Mouse (Mus musculus): ENCODE data around the gene Drc7. TPM values are rescaled to one million over a fixed set of nuclear protein-coding genes. Genes with fewer than 3 reads are reported as not detected.

Gene Drc7
- polyA plus RNA-seq, 1 experiment from 2014 or later, result 0.61 TPM

- no peak overlapping the region for H3K4me2 ChIP-seq
- no peak overlapping the region for H3K27ac ChIP-seq
- no peak overlapping the region for H3K9ac ChIP-seq
- H3K4me3 ChIP-seq, result no peak overlapping the region
- 50% methylated on average over 7 of the region's 7 CpGs for WGBS
- H3K27me3 ChIP-seq, result no peaks in the 10 kb centered on the region
- peak; percentile 74; the same call in 1 of the 2 replicates for ATAC-seq (ENCODE audit: borderline replicate concordance, extremely low read depth, low FRiP score, low TSS enrichment)
- H3K9me3 ChIP-seq, result no peaks in the 10 kb centered on the region
- no peaks in the 10 kb centered on the region for H3K4me1 ChIP-seq
- no peaks in the 10 kb centered on the region for H3K36me3 ChIP-seq
These were observed 17.6 kb upstream of the Drc7 start for GRCm38 (mm10) chr8:95037106-95037925.

DNA sequence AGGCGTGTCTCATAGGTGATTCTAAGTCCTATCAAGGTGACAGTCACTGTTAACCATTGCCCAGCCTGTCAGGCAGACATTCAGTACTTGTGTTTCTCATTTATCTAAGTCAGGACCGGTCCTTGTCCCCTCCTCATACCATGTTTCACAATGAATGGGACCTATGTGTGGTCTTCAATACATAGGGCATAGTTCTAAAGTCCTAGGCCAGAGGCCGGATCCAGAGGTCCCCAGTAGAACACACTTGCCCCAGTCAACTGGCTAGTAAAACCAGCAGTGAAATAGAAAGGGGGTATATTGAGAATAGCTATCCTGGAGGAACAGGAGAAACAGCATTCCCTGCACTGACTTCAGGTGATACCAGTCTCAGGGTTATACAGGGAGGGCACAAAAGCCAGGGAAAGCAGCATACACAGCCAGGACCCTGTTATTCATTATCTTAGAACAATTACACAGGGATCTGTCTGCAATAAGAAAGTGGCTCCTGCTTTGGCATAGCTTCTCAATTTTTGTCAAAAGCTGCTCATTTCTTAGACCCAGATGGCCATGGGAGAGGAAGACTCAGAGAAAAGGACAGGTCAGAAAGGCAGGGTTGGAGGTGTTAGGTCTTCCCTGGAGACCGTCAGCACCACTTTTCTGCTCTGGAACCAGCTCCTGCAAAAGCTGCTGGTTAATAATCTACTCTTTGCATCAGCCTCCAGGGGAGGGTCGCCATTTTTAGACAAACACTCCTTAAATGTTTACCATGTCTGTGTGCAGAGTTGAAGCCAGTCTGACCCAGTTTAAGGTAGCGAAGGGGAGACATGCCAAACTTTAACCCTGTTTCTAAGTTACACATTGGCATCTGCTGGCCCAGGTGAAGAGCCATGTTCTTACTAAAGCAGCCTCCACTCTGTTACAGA lies 12.8 kb upstream of the Drc7 start:
- WGBS, result 46% methylated on average over 6 of the region's 6 CpGs
- no peak overlapping the region for H3K4me3 ChIP-seq
- H3K4me1 ChIP-seq, result peaks cover 10% of the 10 kb centered on the region; the same call in 1 of the 2 replicates
- ATAC-seq (ENCODE audit: borderline replicate concordance, extremely low read depth, low FRiP score, low TSS enrichment), result peak; percentile 76; the same call in 1 of the 2 replicates
- H3K27me3 ChIP-seq, result no peaks in the 10 kb centered on the region
- H3K36me3 ChIP-seq, result no peaks in the 10 kb centered on the region
- no peaks in the 10 kb centered on the region for H3K9me3 ChIP-seq
- no peak overlapping the region for H3K9ac ChIP-seq
- H3K4me2 ChIP-seq, result peak overlapping the region; percentile 16; the same call in 1 of the 2 replicates
- H3K27ac ChIP-seq, result peak overlapping the region; percentile 85

DNA sequence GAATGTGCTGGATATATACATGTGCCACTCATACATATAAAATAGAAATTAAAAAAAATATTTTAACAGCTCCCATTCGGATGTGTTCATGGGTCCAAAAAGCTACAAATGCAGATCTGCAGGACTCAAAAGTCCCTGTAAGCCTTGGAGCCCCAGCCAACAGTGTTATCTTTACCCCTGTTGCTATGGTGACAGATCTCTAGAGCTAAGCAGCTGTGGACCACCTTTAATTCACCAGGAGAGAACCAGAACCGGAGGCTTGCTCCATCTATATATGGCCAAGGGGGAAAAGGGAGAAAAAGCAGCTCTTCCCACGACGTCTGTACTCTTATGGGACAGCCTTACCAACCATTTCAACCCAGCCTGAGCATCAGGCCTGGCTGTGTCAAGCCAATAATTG lies 10.1 kb upstream of the Drc7 start:
- 53% methylated on average over 4 of the region's 4 CpGs for WGBS

DNA sequence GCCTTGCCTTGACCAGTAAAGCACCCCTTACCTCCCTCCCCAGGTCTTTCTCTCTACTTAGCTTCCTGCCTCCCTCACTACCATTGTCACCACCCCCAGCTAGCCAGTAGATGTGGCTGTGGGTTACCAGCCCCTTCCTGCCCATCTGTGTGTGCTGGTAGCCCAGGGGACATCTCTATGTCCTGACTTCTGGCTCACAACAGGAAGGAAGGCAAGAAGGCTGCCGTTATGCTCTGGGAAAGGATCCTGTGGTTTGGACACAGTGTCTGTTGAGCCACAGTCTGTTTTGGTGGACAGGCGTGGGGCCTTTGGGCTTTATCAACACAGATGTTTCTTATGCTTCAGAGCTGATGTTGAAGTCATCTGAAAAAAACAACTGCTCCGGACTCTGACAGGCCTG lies 7.9 kb upstream of the Drc7 start:
- H3K9me3 ChIP-seq, result no peaks in the 10 kb centered on the region
- no peak overlapping the region for H3K9ac ChIP-seq
- no peak for ATAC-seq (ENCODE audit: borderline replicate concordance, extremely low read depth, low FRiP score, low TSS enrichment)
- H3K27ac ChIP-seq, result no peak overlapping the region
- H3K36me3 ChIP-seq, result no peaks in the 10 kb centered on the region
- 67% methylated on average over 3 of the region's 3 CpGs for WGBS
- H3K4me2 ChIP-seq, result no peak overlapping the region
- H3K4me1 ChIP-seq, result peaks cover 10% of the 10 kb centered on the region; the same call in 1 of the 2 replicates
- no peaks in the 10 kb centered on the region for H3K27me3 ChIP-seq
- H3K4me3 ChIP-seq, result no peak overlapping the region

More for the DNA sequence above, 10.1 kb upstream of the Drc7 start:
- H3K9ac ChIP-seq, result no peak overlapping the region
- no peak overlapping the region for H3K27ac ChIP-seq
- H3K4me2 ChIP-seq, result no peak overlapping the region
- no peak overlapping the region for H3K4me3 ChIP-seq
- H3K36me3 ChIP-seq, result no peaks in the 10 kb centered on the region
- ATAC-seq (ENCODE audit: borderline replicate concordance, extremely low read depth, low FRiP score, low TSS enrichment), result no peak
- H3K27me3 ChIP-seq, result no peaks in the 10 kb centered on the region
- no peaks in the 10 kb centered on the region for H3K9me3 ChIP-seq
- H3K4me1 ChIP-seq, result peaks cover 10% of the 10 kb centered on the region; the same call in 1 of the 2 replicates

DNA sequence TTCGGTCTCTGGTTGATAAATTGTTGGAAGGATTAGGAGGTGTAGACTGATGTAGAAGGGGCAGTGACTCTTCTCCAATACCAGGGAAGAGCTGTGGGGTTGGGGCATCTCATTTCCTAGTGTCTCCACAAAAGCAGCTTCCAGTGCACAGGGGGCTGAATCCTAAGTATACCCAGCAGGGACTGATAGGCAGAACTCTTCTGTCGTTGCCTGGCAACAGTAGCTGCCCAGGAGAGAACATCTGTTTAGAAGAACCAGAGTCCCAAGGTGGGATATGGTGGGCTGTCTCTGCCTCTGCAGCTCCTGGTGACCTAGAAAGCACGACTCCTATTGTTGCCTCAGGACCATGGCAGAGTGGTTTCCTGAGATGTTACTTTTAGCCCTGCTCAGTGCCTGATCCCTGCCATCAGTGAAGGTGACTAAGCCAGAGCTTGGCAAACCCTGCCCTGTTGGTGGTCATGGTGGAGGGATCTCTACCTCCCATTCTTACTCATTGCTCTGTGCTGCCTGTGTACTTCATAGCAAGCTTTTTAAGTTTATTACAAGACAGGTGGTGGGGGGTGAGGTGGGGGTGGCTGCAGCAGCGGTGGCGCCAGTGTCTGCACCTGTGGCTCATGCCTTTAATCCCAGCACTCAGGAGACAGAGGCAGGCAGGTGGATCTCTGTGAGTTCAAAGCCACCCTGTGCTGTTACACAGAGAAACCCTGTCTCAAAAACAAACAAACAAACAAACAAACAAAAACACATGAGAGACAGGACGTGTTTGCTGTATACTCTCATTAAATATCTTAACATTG lies 6.8 kb upstream of the Drc7 start:
- H3K4me3 ChIP-seq, result no peak overlapping the region
- peaks cover 5% of the 10 kb centered on the region; the same call in 1 of the 2 replicates for H3K4me1 ChIP-seq
- H3K27me3 ChIP-seq, result no peaks in the 10 kb centered on the region
- no peak overlapping the region for H3K27ac ChIP-seq
- H3K4me2 ChIP-seq, result no peak overlapping the region
- H3K9me3 ChIP-seq, result no peaks in the 10 kb centered on the region
- WGBS, result 64% methylated on average over 6 of the region's 6 CpGs
- no peak for ATAC-seq (ENCODE audit: borderline replicate concordance, extremely low read depth, low FRiP score, low TSS enrichment)
- H3K36me3 ChIP-seq, result no peaks in the 10 kb centered on the region
- H3K9ac ChIP-seq, result no peak overlapping the region

- Histone ChIP-seq H3K4me1 (0 out of 2 replicates have a peak, but pooled peaks cover under 1% of the 10 kb centered on the region), H3K36me3 (no peaks in the 10 kb centered on the region), H3K4me3 (no peak overlapping the region), H3K27me3 (no peaks in the 10 kb centered on the region), H3K27ac (no peak overlapping the region), H3K9me3 (no peaks in the 10 kb centered on the region), H3K4me2 (no peak overlapping the region), H3K9ac (no peak overlapping the region)
- no peak for ATAC-seq (ENCODE audit: borderline replicate concordance, extremely low read depth, low FRiP score, low TSS enrichment)
- 65% methylated on average over 2 of the region's 2 CpGs for WGBS
These were observed 5.3 kb upstream of the Drc7 start for GRCm38 (mm10) chr8:95049636-95050035.

- Histone ChIP-seq H3K27ac (no peak overlapping the region), H3K9ac (no peak overlapping the region), H3K27me3 (no peaks in the 10 kb centered on the region), H3K4me3 (no peak overlapping the region), H3K9me3 (no peaks in the 10 kb centered on the region), H3K4me2 (no peak overlapping the region), H3K4me1 (no peaks in the 10 kb centered on the region), H3K36me3 (no peaks in the 10 kb centered on the region)
- ATAC-seq (ENCODE audit: borderline replicate concordance, extremely low read depth, low FRiP score, low TSS enrichment), result no peak
- 59% methylated on average over 6 of the region's 6 CpGs for WGBS
These were observed 465 bp upstream of the Drc7 start for GRCm38 (mm10) chr8:95054438-95054837.

DNA sequence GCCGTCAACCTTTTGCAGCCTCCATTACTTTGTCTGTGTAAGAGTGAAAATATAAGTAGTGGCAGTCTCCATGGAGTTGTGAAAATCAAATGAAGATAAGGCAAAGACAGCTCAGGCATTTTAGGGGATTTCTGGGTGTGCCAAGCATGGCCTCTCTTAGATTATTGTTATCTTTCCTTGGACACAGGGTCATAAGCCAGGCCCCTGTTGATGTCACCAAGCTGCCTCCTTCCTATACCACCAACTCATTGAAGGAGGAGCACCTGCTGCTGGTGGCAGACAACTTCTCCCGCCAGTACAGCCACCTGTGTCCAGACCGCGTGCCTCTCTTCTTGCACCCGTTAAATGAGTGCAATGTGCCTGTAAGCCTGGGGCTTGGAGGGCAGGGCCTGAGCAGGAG lies 1.5 kb downstream of the Drc7 start:
- Histone ChIP-seq H3K27ac (no peak overlapping the region), H3K9me3 (no peaks in the 10 kb centered on the region), H3K4me3 (no peak overlapping the region), H3K27me3 (no peaks in the 10 kb centered on the region), H3K4me2 (no peak overlapping the region), H3K36me3 (no peaks in the 10 kb centered on the region), H3K4me1 (no peaks in the 10 kb centered on the region), H3K9ac (no peak overlapping the region)
- ATAC-seq (ENCODE audit: borderline replicate concordance, extremely low read depth, low FRiP score, low TSS enrichment), result no peak
- 74% methylated on average over 5 of the region's 5 CpGs for whole genome bisulfite sequencing

GRCm38 (mm10) chr8:95058661-95059060 lies 3.8 kb downstream of the Drc7 start:
- 72% methylated on average over 6 of the region's 6 CpGs for WGBS
- Histone ChIP-seq H3K4me3 (no peak overlapping the region), H3K9me3 (no peaks in the 10 kb centered on the region), H3K27ac (no peak overlapping the region), H3K27me3 (no peaks in the 10 kb centered on the region), H3K4me1 (0 out of 2 replicates have a peak, but pooled peaks cover 3% of the 10 kb centered on the region), H3K4me2 (no peak overlapping the region), H3K36me3 (no peaks in the 10 kb centered on the region), H3K9ac (no peak overlapping the region)
- no peak for ATAC-seq (ENCODE audit: borderline replicate concordance, extremely low read depth, low FRiP score, low TSS enrichment)

DNA sequence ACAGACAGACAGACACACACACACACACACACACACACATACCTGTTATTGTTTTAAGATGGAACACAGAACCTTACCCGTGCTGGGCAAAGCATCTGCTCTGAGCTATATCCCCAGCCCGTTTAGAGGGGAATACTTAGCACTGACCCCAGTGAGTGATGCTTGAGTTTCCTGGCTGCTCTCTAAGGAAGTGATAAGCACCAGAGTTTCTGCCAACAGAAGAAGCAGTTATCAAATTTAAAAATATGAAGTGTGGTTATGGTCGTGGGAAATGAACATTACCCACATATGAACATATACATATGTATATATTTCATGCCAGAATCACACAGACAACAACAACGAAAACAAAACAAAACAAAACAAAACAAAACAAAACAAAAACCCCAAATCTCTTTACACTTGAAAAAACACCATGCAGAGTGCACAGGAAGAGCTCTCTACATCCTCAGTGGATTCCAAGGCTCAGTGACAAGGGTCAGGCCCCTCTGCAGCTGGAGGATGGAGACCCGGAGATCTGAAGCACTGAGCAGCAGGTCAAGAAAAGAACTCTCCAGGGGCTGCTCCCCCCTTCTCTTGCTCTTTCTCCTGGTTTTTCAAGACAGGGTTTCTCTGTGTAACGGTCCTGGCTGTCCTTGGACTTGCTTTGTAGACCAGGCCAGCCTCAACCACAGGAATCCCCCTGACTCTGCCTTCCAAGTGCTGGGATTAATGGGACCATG lies 5.1 kb downstream of the Drc7 start:
- Histone ChIP-seq H3K4me2 (no peak overlapping the region), H3K27me3 (no peaks in the 10 kb centered on the region), H3K9me3 (no peaks in the 10 kb centered on the region), H3K27ac (no peak overlapping the region), H3K9ac (no peak overlapping the region), H3K4me3 (no peak overlapping the region), H3K4me1 (0 out of 2 replicates have a peak, but pooled peaks cover 3% of the 10 kb centered on the region), H3K36me3 (no peaks in the 10 kb centered on the region)
- 31% methylated on average over 6 of the region's 6 CpGs for WGBS
- ATAC-seq (ENCODE audit: borderline replicate concordance, extremely low read depth, low FRiP score, low TSS enrichment), result no peak

DNA sequence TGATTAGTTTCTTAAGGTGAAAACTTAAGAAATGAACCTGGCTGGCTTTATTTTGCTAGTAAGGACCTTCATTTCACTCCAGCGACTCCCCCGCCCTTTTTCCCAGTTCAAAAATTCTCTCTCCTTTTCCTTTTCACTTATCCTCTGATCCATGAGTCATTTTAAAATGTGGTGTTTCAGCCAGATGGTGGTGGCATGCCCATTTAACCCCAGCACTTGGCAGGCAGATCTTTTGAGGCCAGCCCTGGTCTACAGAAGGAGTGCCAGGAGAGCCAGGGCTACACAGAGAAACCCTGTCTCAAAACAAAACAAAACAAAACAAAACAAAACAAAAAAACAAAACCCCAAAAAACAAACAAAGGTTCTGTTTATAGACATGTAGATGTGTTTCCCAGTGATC lies 9.6 kb downstream of the Drc7 start:
- H3K4me1 ChIP-seq, result 0 out of 2 replicates have a peak, but pooled peaks cover 3% of the 10 kb centered on the region
- 91% methylated on average over 2 of the region's 2 CpGs for WGBS
- no peak overlapping the region for H3K9ac ChIP-seq
- H3K9me3 ChIP-seq, result no peaks in the 10 kb centered on the region
- no peak overlapping the region for H3K4me2 ChIP-seq
- no peak overlapping the region for H3K27ac ChIP-seq
- H3K4me3 ChIP-seq, result no peak overlapping the region
- H3K27me3 ChIP-seq, result no peaks in the 10 kb centered on the region
- no peak for ATAC-seq (ENCODE audit: borderline replicate concordance, extremely low read depth, low FRiP score, low TSS enrichment)
- no peaks in the 10 kb centered on the region for H3K36me3 ChIP-seq
